Mouse (Mus musculus): ENCODE results near the gene Wtap. TPM values are rescaled to one million over a fixed set of nuclear protein-coding genes. Genes with fewer than 3 reads are reported as not detected.
"Not testable (repeated sequence)": the region's sequence is repeated elsewhere in the genome, so short reads cannot be mapped to it uniquely, and the experiment has no call there.

The Wtap gene
- polyA plus RNA-seq, 1 experiment = 11.0 TPM

DNA sequence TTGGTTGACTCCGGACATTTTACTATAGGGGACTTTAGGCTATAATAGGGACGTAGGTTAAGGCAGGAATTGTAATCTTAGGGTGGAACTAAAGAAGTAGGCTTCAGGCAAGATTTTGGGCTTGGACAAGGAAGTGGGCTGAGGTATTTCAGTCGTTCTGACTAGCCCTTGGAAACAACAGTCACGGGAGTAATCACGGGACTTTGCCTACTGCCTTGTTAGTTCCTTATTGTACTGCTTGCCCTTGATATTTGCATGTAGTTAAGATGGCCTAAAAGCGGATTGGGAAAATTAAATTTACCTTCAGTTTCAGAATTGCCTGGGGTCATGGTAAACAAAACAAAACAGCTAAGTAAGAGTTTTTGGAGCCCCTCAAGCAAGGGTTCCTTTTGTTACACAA, 5.1 kb upstream of the Wtap start:
- Histone ChIP-seq H3K4me1 (ENCODE audit: control insufficient read depth, insufficient read depth, insufficient read length, low read length) (no peaks in the 10 kb centered on the region; the same call in 1 of the 2 replicates), H3K4me3 (ENCODE audit: low read depth, low read length) (no peak overlapping the region), H3K27ac (ENCODE audit: insufficient read depth, low read depth, low read length) (no peak overlapping the region), H3K27me3 (ENCODE audit: control insufficient read depth, insufficient read depth, low read length) (no peaks in the 10 kb centered on the region), H3K36me3 (ENCODE audit: control insufficient read depth, insufficient read depth, low read length) (no peaks in the 10 kb centered on the region)
- WGBS = 67% methylated on average over 6 of the region's 6 CpGs
- TF ChIP-seq CTCF (IDR thresholded peaks at IDR 0.05; ENCODE audit: extremely low read depth, insufficient read length, insufficient replicate concordance, low read depth, low read length) = no peak
- no peak for TF ChIP-seq POLR2A (IDR thresholded peaks at IDR 0.05; ENCODE audit: low read depth, low read length)

DNA sequence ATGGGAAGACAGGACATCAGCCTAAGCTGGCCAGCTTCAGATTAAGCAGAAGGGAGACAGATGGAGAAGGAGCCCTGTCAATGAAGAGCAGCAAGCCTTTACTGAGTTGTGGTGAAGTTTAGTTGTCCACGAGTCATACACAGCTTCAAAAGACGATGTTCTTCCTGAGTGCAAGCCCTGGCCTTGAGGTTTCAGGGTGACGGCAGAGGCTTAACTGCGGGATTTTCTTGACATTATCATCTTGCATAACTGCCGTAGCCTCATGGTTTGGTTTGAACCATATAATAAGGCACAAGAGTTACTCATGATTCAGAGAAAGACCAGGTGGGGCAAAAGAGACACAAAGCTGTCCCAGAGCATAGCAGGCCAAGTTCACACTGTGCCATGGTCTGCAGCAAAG, 3.9 kb upstream of the Wtap start:
- TF ChIP-seq CTCF (IDR thresholded peaks at IDR 0.05; ENCODE audit: extremely low read depth, insufficient read length, insufficient replicate concordance, low read depth, low read length) (no peak), POLR2A (IDR thresholded peaks at IDR 0.05; ENCODE audit: low read depth, low read length) (no peak)
- Histone ChIP-seq H3K27ac (ENCODE audit: insufficient read depth, low read depth, low read length) (no peak overlapping the region), H3K4me1 (ENCODE audit: control insufficient read depth, insufficient read depth, insufficient read length, low read length) (no peaks in the 10 kb centered on the region; the same call in 1 of the 2 replicates), H3K36me3 (ENCODE audit: control insufficient read depth, insufficient read depth, low read length) (no peaks in the 10 kb centered on the region), H3K27me3 (ENCODE audit: control insufficient read depth, insufficient read depth, low read length) (no peaks in the 10 kb centered on the region), H3K4me3 (ENCODE audit: low read depth, low read length) (no peak overlapping the region)
- WGBS = 83% methylated on average over 5 of the region's 5 CpGs

GRCm38 (mm10) chr17:12996345-12996744, 2.4 kb upstream of the Wtap start:
- WGBS = 13% methylated on average over 3 of the region's 3 CpGs
- H3K36me3 ChIP-seq (ENCODE audit: control insufficient read depth, insufficient read depth, low read length) = no peaks in the 10 kb centered on the region
- H3K27me3 ChIP-seq (ENCODE audit: control insufficient read depth, insufficient read depth, low read length) = no peaks in the 10 kb centered on the region
- no peak overlapping the region for H3K4me3 ChIP-seq (ENCODE audit: low read depth, low read length)
- H3K4me1 ChIP-seq (ENCODE audit: control insufficient read depth, insufficient read depth, insufficient read length, low read length) = no peaks in the 10 kb centered on the region; the same call in 1 of the 2 replicates
- H3K27ac ChIP-seq (ENCODE audit: insufficient read depth, low read depth, low read length) = no peak overlapping the region
- TF ChIP-seq POLR2A (IDR thresholded peaks at IDR 0.05; ENCODE audit: low read depth, low read length) = no peak
- TF ChIP-seq CTCF (IDR thresholded peaks at IDR 0.05; ENCODE audit: extremely low read depth, insufficient read length, insufficient replicate concordance, low read depth, low read length) = no peak

DNA sequence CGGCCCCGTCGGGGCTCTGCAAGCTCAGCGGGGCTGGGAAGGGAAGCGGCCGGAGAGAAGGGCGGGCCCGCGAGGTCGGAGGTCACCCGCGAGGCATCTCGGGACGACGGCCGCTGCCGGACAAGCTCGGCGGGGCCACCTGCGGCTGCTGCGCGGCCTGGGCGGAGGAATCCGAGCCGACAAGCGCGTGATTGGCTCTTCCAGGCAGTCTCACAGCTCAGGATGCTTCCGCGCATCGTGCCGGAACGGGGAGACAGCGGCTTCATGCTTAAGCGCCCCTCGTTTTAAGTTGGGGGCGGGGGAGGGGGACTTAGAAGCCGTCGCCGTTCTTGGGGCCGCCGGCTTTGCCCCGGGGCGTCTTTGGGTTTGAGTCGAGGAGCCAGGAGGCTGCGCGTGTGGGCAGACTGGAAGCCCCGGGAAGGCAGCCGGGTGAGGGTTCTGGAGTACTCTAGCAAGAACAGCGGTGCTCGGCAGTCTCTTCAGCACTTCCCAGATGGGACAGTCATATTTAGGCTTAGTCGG, 1.4 kb downstream of the Wtap start:
- TF ChIP-seq POLR2A (IDR thresholded peaks at IDR 0.05; ENCODE audit: low read depth, low read length) (peak; percentile 71; the same call in 1 of the 2 replicates), CTCF (IDR thresholded peaks at IDR 0.05; ENCODE audit: extremely low read depth, insufficient read length, insufficient replicate concordance, low read depth, low read length) (no peak)
- Histone ChIP-seq H3K27me3 (ENCODE audit: control insufficient read depth, insufficient read depth, low read length) (no peaks in the 10 kb centered on the region), H3K27ac (ENCODE audit: insufficient read depth, low read depth, low read length) (peak overlapping the region; percentile 81), H3K4me1 (ENCODE audit: control insufficient read depth, insufficient read depth, insufficient read length, low read length) (peaks cover 2% of the 10 kb centered on the region; the same call in 1 of the 2 replicates), H3K4me3 (ENCODE audit: low read depth, low read length) (peak overlapping the region; percentile 73), H3K36me3 (ENCODE audit: control insufficient read depth, insufficient read depth, low read length) (no peaks in the 10 kb centered on the region)
- under 1% methylated on average over 51 of the region's 51 CpGs for WGBS

GRCm38 (mm10) chr17:12991635-12992358, 2.2 kb downstream of the Wtap start:
- TF ChIP-seq POLR2A (IDR thresholded peaks at IDR 0.05; ENCODE audit: low read depth, low read length) (peak; percentile 30; the same call in 1 of the 2 replicates), CTCF (IDR thresholded peaks at IDR 0.05; ENCODE audit: extremely low read depth, insufficient read length, insufficient replicate concordance, low read depth, low read length) (no peak)
- H3K4me1 ChIP-seq (ENCODE audit: control insufficient read depth, insufficient read depth, insufficient read length, low read length) = peaks cover 2% of the 10 kb centered on the region; the same call in 1 of the 2 replicates
- H3K36me3 ChIP-seq (ENCODE audit: control insufficient read depth, insufficient read depth, low read length) = no peaks in the 10 kb centered on the region
- H3K27me3 ChIP-seq (ENCODE audit: control insufficient read depth, insufficient read depth, low read length) = no peaks in the 10 kb centered on the region
- peak overlapping the region; percentile 93 for H3K27ac ChIP-seq (ENCODE audit: insufficient read depth, low read depth, low read length)
- WGBS = 1% methylated on average over 72 of the region's 84 CpGs
- H3K4me3 ChIP-seq (ENCODE audit: low read depth, low read length) = peak overlapping the region; percentile 73

DNA sequence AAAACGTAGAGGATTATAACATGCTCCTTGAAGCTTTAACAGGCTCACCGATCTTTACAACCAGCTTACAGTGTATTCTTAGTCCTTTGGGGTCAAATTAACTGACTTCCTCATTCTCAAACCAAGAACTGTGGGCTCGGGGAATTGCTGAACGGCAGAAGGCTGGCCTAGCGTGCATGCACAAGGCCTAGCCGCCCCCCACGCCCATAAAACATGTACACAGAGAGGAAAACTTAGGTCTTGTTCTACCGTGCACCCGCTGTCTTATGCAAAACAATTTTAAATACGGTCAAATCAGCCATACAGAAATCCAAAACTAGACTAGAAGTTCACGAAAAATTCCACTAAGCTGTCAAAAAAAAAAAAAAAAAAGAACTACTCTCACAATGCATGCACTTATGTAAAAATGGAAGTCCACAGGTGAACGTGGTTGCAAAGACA, 2.8 kb downstream of the Wtap start:
- peak overlapping the region; percentile 73 for H3K4me3 ChIP-seq (ENCODE audit: low read depth, low read length)
- under 1% methylated on average over 12 of the region's 12 CpGs for WGBS
- H3K36me3 ChIP-seq (ENCODE audit: control insufficient read depth, insufficient read depth, low read length) = no peaks in the 10 kb centered on the region
- no peaks in the 10 kb centered on the region for H3K27me3 ChIP-seq (ENCODE audit: control insufficient read depth, insufficient read depth, low read length)
- TF ChIP-seq CTCF (IDR thresholded peaks at IDR 0.05; ENCODE audit: extremely low read depth, insufficient read length, insufficient replicate concordance, low read depth, low read length) = no peak
- no peak for TF ChIP-seq POLR2A (IDR thresholded peaks at IDR 0.05; ENCODE audit: low read depth, low read length)
- H3K4me1 ChIP-seq (ENCODE audit: control insufficient read depth, insufficient read depth, insufficient read length, low read length) = peaks cover 2% of the 10 kb centered on the region; the same call in 1 of the 2 replicates
- peak overlapping the region; percentile 93 for H3K27ac ChIP-seq (ENCODE audit: insufficient read depth, low read depth, low read length)

GRCm38 (mm10) chr17:12990567-12991145, 3.3 kb downstream of the Wtap start:
- 0 out of 2 replicates have a peak, but pooled peaks cover 1% of the 10 kb centered on the region for H3K36me3 ChIP-seq (ENCODE audit: control insufficient read depth, insufficient read depth, low read length)
- WGBS = 13% methylated on average over 8 of the region's 8 CpGs
- H3K27me3 ChIP-seq (ENCODE audit: control insufficient read depth, insufficient read depth, low read length) = no peaks in the 10 kb centered on the region
- peak overlapping the region; percentile 73 for H3K4me3 ChIP-seq (ENCODE audit: low read depth, low read length)
- H3K27ac ChIP-seq (ENCODE audit: insufficient read depth, low read depth, low read length) = no peak overlapping the region
- TF ChIP-seq CTCF (IDR thresholded peaks at IDR 0.05; ENCODE audit: extremely low read depth, insufficient read length, insufficient replicate concordance, low read depth, low read length) = no peak
- no peak for TF ChIP-seq POLR2A (IDR thresholded peaks at IDR 0.05; ENCODE audit: low read depth, low read length)
- peaks cover 2% of the 10 kb centered on the region; the same call in 1 of the 2 replicates for H3K4me1 ChIP-seq (ENCODE audit: control insufficient read depth, insufficient read depth, insufficient read length, low read length)

GRCm38 (mm10) chr17:12988096-12988495, 5.9 kb downstream of the Wtap start:
- not testable (repeated sequence) for H3K27ac ChIP-seq (ENCODE audit: insufficient read depth, low read depth, low read length); H3K27me3 ChIP-seq (ENCODE audit: control insufficient read depth, insufficient read depth, low read length); H3K4me3 ChIP-seq (ENCODE audit: low read depth, low read length); H3K4me1 ChIP-seq (ENCODE audit: control insufficient read depth, insufficient read depth, insufficient read length, low read length)
- peaks cover 16% of the 10 kb centered on the region for H3K36me3 ChIP-seq (ENCODE audit: control insufficient read depth, insufficient read depth, low read length)
- 76% methylated on average over 8 of the region's 8 CpGs for WGBS

Measured in small intestine, adult 2 months (tissue).